Mouse (Mus musculus): ENCODE data around the gene Ssbp3. TPM values are rescaled to one million over a fixed set of nuclear protein-coding genes. Genes with fewer than 3 reads are reported as not detected.

The Ssbp3 gene
- polyA plus RNA-seq (2014; fragmentation: Illumina TruSeq; extraction: RNeasy Lipid Tissue Mini Kit (QIAGEN cat#74804); ENCODE audit: low replicate concordance) = 24.0 TPM

GRCm38 (mm10) chr4:106910201-106911172 is at the start of gene Ssbp3:
Ssbp3 (plus strand) TSS chr4:106910701.

DNA sequence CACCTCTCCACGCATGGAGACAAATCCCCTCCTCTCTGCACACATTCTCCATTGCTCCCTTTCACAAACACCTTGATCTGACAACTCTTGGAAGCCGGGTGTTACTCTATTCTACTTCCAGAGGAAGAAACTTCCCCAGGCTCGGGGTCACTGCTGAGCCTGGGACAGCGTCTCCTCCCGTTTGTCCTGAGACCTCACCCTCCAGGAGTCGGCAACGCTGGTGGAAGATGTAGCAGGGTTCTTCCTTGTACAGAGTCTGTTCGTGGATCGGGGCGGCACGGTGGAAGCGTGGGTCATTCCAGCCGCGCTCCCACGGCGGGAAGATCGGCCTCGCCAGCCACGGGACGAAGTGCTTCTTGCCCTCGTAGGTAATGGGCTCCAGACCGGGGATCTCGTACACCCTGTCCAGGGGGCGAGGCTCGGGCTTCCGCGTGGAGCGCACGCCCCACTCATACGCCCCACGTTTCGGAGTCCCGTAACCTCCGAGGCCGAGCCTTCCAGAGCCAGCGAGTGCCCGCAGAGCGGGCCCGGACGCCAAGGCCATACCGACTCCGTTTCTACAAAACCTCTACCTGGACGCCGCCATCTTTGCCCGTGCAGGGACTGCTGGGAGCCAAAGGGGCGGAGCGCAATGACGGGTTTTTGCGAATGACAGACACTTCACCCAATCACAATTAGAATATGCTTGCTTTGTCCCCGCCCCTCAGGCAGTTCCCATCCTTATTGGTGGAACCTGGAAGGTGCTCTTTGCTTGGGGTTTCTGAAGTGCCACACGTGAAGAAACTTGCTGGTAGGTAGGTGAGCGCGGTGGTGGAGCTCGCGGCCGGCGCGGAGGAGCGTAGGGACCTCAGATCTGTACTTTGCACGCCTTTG is 156.0 kb downstream of the Ssbp3 start, which contains the start of the genes Mrpl37 and Cyb5rl:
TSS of gene Mrpl37 (minus strand) at position 617 of the 873 bp plus-strand sequence.
TSS of gene Cyb5rl (plus strand) at position 737 of the 873 bp plus-strand sequence.

GRCm38 (mm10) chr4:107096841-107097373 is 186.4 kb downstream of the Ssbp3 start, which contains the start of gene Cdcp2:
Cdcp2 (plus strand) TSS chr4:107096891.

Other genes starting within 250 kb of the Ssbp3 start
- 37.9 TPM for gene Ttc4, start 231.8 kb upstream of the Ssbp3 start, polyA plus RNA-seq (2014; fragmentation: Illumina TruSeq; extraction: RNeasy Lipid Tissue Mini Kit (QIAGEN cat#74804); ENCODE audit: low replicate concordance)
- 0.07 TPM for gene Mroh7, start 179.8 kb upstream of the Ssbp3 start, polyA plus RNA-seq (2014; fragmentation: Illumina TruSeq; extraction: RNeasy Lipid Tissue Mini Kit (QIAGEN cat#74804); ENCODE audit: low replicate concordance)
- not detected for gene Fam151a, start 176.8 kb upstream of the Ssbp3 start, polyA plus RNA-seq (2014; fragmentation: Illumina TruSeq; extraction: RNeasy Lipid Tissue Mini Kit (QIAGEN cat#74804); ENCODE audit: low replicate concordance)
- gene Acot11, start 105.7 kb upstream of the Ssbp3 start, polyA plus RNA-seq (2014; fragmentation: Illumina TruSeq; extraction: RNeasy Lipid Tissue Mini Kit (QIAGEN cat#74804); ENCODE audit: low replicate concordance) = 6.8 TPM
- 19.3 TPM for gene Mrpl37, start 156.2 kb downstream of the Ssbp3 start, polyA plus RNA-seq (2014; fragmentation: Illumina TruSeq; extraction: RNeasy Lipid Tissue Mini Kit (QIAGEN cat#74804); ENCODE audit: low replicate concordance)
- 0.78 TPM for gene Cyb5rl, start 156.3 kb downstream of the Ssbp3 start, polyA plus RNA-seq (2014; fragmentation: Illumina TruSeq; extraction: RNeasy Lipid Tissue Mini Kit (QIAGEN cat#74804); ENCODE audit: low replicate concordance)
- gene Cdcp2, start 186.2 kb downstream of the Ssbp3 start, polyA plus RNA-seq (2014; fragmentation: Illumina TruSeq; extraction: RNeasy Lipid Tissue Mini Kit (QIAGEN cat#74804); ENCODE audit: low replicate concordance) = not detected